Mouse (Mus musculus) embryo, embryonic 10 days (tissue): ENCODE measurements around the gene Olfr71.

Source experiments
- DNase-seq: peaks from one replicate; pipeline ENCODE4 v3.0.0-alpha.2; 2015; ENCODE audit warnings: low spot score

Gene Olfr71

DNA sequence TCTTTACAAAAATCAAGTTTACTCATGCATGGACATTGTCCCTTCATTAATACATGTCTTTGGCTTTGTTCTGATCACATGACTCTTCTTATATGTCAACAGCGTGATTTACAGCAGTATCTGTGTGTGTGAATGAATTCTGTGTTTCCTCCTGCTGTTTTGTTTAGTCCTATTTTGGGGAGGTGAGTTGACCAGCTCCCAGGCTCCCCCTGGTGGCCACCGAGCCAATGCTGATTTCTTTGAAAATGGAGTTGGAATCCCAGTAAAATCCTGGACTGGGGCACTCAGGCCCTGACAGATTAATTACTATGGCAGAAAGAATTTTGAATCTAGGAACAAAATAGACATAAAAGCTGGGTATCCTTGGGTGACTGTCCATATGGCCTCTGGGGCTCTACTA is 1.8 kb upstream of the Olfr71 start:
- peak; percentile 76 for DNase-seq

DNA sequence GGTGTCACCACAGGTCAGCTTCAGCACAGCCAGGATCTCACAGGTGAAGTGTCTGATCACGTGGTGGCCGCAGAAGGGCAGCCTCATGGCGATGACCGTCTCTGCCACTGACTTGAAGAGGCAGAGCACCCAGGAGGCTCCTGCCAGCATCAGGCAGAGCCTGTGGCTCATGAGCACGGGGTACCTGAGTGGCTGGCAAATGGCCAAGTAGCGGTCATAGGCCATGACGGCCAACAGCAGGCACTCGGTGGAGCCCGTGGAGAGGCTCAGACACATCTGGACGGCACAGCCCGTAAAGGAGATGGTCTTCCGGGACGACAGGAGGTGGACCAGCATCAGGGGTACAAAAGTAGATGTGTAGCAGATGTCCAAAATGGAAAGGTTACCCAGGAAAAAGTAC is 4.1 kb downstream of the Olfr71 start:
- no peak for DNase-seq

- no peak for DNase-seq
These were observed 6.2 kb downstream of the Olfr71 start for GRCm38 (mm10) chr4:43703851-43704250.

GRCm38 (mm10) chr4:43703439-43703838 is 6.6 kb downstream of the Olfr71 start:
- DNase-seq: no peak

DNA sequence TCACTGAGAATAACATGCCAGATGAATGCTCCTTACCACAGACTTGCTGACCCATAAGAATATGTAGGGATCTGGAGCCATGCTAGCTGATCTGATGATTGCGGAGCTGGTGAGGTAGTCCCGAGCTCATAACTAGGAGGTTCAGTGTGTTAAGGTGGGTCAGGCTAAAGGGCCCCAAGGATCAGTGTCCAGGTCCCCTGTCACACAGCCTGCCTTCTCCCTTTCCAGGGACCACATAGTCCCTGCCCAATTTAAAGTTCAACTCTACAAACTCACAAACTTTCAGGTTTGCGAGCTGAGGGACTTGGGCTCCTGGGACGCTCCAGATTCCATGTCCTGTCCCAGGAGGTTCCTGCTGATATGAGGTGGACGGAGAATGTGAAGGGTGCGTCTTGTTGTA is 9.3 kb downstream of the Olfr71 start, which contains the start of gene Olfr70:
TSS of gene Olfr70 (minus strand) at position 101 of the 400 bp plus-strand sequence.
- DNase-seq: no peak

DNA sequence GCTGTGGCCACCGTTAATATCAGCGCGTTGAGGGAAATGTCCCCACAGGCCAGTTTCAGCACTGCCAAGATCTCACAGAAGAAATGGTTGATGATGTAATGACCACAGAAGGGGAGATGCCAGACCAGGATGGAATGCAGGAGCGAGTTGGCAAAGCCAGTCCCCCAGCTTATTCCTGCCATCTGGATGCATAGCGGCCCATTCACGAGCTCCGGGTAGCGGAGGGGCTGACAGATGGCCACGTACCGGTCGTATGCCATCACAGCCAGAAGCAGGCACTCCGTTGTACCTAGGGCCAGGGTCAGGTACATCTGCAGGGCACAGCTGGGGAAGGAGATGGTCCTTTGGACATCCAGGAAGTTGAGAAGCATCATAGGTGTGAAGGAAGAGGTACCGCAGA is 13.5 kb downstream of the Olfr71 start:
- DNase-seq: no peak

- DNase-seq: no peak
These were observed 14.8 kb downstream of the Olfr71 start for GRCm38 (mm10) chr4:43695249-43695671.

DNA sequence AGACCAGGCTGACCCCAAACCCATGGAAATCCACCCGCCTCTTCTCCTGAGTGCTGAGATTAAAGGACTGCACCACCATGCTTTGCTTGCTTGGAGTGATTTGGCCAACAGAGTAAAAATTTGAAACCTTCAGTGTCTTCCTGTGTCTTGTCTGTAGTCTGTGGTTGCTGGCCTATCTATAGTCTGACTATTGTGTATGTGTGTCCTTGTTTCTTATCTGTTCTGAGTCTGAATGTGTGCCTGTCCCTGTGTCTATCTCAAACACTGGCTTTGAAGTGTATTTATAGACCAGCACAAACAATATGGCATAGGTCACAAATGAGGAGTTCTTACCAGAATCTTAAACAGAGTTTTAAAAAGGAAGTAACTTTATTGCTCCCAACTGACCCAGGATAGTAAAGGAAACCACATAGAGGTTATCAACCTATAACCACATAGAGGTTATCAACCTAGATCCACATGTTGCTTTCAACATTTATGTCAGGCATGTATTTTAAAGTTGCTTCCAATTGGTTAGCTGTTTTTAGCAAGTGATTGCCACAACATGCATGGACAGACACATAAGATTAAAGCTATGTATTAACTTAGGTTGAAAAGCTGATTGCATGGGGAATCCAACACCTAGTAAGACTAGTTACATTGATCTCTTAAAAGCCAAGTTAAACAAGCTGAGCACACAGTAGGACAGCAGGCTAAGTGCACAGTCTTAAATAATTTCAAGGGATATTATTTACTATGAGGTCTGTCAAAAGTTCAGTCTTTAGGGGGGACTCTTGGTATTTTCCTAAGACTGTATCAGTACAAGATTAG is 15.4 kb downstream of the Olfr71 start:
- no peak for DNase-seq

GRCm38 (mm10) chr4:43693806-43694241 is 16.2 kb downstream of the Olfr71 start:
- DNase-seq: no peak

DNA sequence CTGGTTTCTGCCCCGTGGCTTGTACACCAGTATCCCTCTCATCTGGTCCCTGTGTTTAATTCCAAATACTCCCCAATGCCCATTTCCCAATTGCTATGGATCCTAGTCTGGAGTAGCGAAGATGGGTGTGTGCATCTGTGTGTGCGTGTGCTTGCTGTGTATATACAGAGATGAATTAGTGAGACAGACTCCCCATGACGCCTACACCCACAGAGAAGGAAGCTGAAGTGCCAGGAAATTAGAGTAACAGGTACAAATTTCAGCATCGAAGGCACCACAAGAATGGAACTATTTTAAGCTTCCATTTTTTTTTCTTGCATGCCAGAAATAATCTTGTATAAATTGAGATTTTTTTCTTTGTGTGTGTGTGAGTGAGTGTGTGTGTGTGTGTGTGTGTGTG is 19.0 kb downstream of the Olfr71 start:
- no peak for DNase-seq

DNA sequence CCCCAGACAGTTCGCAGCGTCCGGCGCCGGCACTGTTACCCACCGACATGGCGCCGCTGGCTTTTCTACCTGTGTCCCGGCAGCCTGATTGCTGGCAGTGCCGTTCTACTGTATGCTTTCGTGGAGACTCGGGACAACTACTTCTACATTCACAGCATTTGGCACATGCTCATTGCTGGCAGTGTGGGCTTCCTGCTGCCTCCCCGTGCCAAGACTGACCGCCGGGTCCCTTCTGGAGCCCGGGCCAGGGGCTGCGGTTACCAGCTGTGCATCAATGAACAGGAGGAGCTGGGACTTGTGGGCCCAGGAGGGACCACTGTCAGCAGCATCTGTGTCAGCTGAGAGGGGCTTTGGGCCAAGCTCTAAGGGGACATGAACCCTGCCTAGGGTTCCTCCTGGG is 20.0 kb downstream of the Olfr71 start:
- no peak for DNase-seq

DNA sequence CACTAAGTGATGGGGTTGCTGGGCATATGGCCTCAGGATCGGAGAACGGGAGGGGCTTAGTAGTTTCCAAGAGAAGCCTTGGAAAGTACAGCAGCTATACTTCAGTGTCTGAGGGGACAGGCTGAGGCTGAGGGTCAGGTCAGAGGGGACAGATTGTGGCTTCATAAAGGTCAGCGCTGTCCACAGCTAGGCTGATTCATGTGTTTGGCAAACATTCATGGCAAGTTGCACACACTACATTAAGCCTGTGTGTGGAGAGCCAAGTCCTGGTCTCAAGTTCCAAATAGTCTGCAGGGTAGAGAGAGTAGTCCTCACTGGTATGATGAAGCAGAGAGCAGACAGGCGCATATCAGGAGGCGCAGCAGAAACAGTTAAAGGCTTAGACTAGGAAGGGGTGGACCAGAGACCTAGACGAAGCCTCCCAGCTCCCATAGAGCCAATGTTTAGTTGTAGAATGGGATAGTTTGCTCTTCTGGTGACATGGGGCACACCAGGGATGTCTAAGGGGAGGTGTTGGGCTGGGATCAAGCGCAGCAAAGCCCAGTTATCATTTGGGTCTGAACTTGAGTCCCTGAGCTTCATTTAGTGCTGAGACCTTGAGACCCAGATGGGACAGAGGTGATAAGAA is 30.5 kb downstream of the Olfr71 start:
- DNase-seq: no peak

DNA sequence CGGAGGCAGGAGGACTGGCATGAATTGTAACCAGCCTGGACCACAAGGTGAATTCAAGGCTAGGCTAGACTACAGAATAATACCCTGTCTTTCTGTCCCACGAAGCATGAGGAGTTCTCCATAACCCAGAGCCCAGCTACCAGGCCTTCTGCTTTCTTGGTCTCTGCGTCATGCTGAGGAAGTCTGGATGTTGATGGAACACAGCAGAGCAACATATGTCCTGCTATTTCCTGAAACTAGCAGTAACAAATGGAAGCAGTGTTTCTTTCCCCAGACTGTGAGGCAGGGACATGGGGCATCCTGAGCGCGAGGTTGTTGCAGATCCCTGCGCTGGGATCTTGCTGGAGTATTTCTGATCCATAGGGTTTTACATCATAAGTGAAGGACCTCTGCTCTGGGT is 31.5 kb downstream of the Olfr71 start:
- DNase-seq: no peak

GRCm38 (mm10) chr4:43675608-43676007 is 34.4 kb downstream of the Olfr71 start:
- DNase-seq: no peak

GRCm38 (mm10) chr4:43674974-43675373 is 35.1 kb downstream of the Olfr71 start:
- DNase-seq: no peak

- DNase-seq: no peak
These were observed 36.4 kb downstream of the Olfr71 start for GRCm38 (mm10) chr4:43673703-43674102.

DNA sequence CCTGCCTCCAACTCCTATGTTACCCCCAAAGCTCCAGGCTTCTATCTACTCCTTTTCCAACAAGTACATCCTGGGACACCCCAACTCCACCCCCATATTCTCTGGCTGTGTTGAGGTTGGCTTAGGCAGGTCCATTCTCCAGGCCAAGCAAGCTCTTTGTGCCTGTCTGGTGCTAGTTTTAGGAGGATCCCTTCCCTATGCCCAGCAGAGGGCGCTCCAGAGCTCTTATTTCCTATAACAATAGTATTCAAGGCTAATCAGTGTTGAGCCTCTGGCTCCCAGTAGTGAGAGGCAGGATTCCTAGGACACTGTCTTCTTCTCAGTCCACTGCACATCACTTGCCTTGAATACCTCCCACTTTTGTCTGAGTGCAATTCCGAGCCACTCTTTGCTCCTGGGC is 38.0 kb downstream of the Olfr71 start:
- DNase-seq: peak; percentile 90

- DNase-seq: peak; percentile 69
These were observed 40.6 kb downstream of the Olfr71 start for GRCm38 (mm10) chr4:43669428-43669794.

- DNase-seq: peak; percentile 94
These were observed 41.1 kb downstream of the Olfr71 start, which contains the start of the genes Tmem8b and Fam221b for GRCm38 (mm10) chr4:43668782-43669427. Gene Tmem8b, plus strand, starts transcription at chr4:43668971. Gene Fam221b, minus strand, starts transcription at chr4:43669145.

DNA sequence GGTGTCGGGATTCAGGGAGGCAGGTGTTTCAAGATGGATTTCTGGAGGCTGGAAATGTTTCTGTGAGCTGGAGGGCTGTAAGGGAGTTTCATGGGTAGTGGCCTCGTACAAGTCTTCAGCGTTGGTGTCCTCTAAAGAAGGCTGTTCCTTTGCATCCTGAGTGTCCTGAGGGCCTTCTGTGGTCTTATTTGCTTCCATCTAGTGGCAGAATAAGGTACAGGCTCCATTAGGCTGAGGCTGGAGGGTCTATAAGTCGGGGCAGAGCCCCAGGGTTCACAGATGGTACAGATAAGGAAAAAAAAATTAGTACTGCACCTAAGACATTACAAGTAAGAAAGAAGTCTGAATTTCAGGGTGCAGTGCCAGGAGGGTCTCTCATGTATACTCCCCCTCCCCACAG is 43.6 kb downstream of the Olfr71 start:
- peak; percentile 55 for DNase-seq

GRCm38 (mm10) chr4:43657146-43657545 is 52.9 kb downstream of the Olfr71 start:
- DNase-seq: no peak

GRCm38 (mm10) chr4:43656339-43657109 is 53.5 kb downstream of the Olfr71 start, which contains the start of gene Hint2:
Gene Hint2, minus strand, starts transcription at chr4:43656466.
- DNase-seq: peak; percentile 96
